Comparison of ENCODE assay signal across 18 mouse cellular contexts in the genomic region with DNA sequence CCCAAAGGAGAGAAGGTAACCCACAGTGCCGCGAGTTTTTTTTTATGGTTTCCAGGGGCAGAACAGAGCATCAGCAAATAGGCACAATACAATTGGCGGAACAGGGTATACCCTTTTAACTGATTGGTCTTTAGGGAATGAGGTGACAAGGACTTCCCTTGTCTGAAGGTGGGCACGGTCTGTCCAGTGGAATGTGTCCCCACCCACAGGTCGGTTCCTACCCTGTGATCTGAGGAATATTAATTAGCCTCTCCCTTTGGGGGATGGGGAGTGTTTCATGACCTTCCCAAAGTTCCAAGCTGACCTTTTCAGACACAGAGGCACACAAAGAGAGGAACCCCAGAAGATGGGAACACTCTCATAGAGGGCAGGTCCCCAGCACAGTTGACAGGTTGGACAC. TPM values are rescaled to one million over a fixed set of nuclear protein-coding genes. Genes with fewer than 3 reads are reported as not detected.
DNase-seq lines count a peak whose midpoint lies in the region; TF ChIP-seq lines count a peak whose summit lies in the region.
"Had no signal": no experiment of that assay in that cellular context is flagged by ENCODE, and none has a peak within 500 bp of the region (broad histone marks: within the 10 kb centered on the region; RNA-seq: fewer than 3 reads in every experiment).

No protein-coding gene starts in this region.

- no peak overlapping the region for H3K27ac ChIP-seq in testis, adult 2 months (ENCODE audit: control insufficient read depth, insufficient read depth, low read depth, low read length)
- H3K27ac ChIP-seq in ES-E14 (ENCODE audit: insufficient read depth, low read depth, low read length, poor library complexity, severe bottlenecking), result peak overlapping the region; percentile 82
- peak overlapping the region; percentile 44; the same call in 1 of the 2 replicates for H3K27ac ChIP-seq in limb, embryonic 10.5 days
- H3K27ac ChIP-seq: forebrain, embryonic 13.5 days; gastrocnemius, adult 2 months; heart, embryonic 15.5 days; hindbrain, embryonic 14.5 days; intestine, embryonic 15.5 days had no signal

- H3K9ac ChIP-seq in ES-E14 (ENCODE audit: insufficient read depth, low read depth, low read length, poor library complexity, severe bottlenecking), result 0 out of 2 replicates have a peak overlapping the region, but pooled peaks have one; percentile 43
- H3K9ac ChIP-seq: forebrain, embryonic 13.5 days; forebrain, postnatal 0 days; heart, embryonic 15.5 days; hindbrain, embryonic 14.5 days; intestine, embryonic 15.5 days had no signal

- H3K4me3 ChIP-seq in testis, adult 2 months (ENCODE audit: control insufficient read depth, low read depth, low read length), result peak overlapping the region; percentile 39
- no peak overlapping the region; a peak in 1 of 4 replicates for H3K4me3 ChIP-seq in ES-E14 (ENCODE audit: insufficient read depth in 1 of 2, low read depth in 1 of 2, low read length in 2 of 2, poor library complexity in 1 of 2, severe bottlenecking in 1 of 2)
- H3K4me3 ChIP-seq in limb, embryonic 10.5 days, result no peak overlapping the region
- H3K4me3 ChIP-seq: embryonic facial prominence, embryonic 10.5 days; forebrain, embryonic 13.5 days; gastrocnemius, adult 2 months; heart, embryonic 15.5 days; intestine, embryonic 15.5 days had no signal

- H3K36me3 ChIP-seq in testis, adult 2 months (ENCODE audit: control insufficient read depth, insufficient read depth, low read length), result no peaks in the 10 kb centered on the region
- H3K36me3 ChIP-seq in ES-E14 (ENCODE audit: control insufficient read depth, insufficient read depth, low read length, poor library complexity, severe bottlenecking), result no peaks in the 10 kb centered on the region
- H3K36me3 ChIP-seq in limb, embryonic 10.5 days, result no peaks in the 10 kb centered on the region
- H3K36me3 ChIP-seq: embryonic facial prominence, embryonic 10.5 days; heart, embryonic 15.5 days; intestine, embryonic 15.5 days had no signal

- H3K27me3 ChIP-seq in testis, adult 2 months (ENCODE audit: control insufficient read depth, insufficient read depth, low read length), result no peaks in the 10 kb centered on the region
- no peaks in the 10 kb centered on the region for H3K27me3 ChIP-seq in limb, embryonic 10.5 days (ENCODE audit: low read depth, poor library complexity, severe bottlenecking)
- H3K27me3 ChIP-seq: forebrain, embryonic 13.5 days; heart, embryonic 15.5 days; intestine, embryonic 15.5 days had no signal

- in situ Hi-C loops in ES-E14 (cut with MboI; ENCODE audit: low sequenced_read_pairs in 2 of 2, unreplicated experiment in 2 of 2), result no loop called here

- TF ChIP-seq POLR2A in testis, adult 2 months (IDR thresholded peaks at IDR 0.05; ENCODE audit: control insufficient read depth, low read depth, low read length), result no peak

- 87% methylated on average over 5 of the region's 5 CpGs for WGBS in limb, embryonic 10.5 days

- H3K9me3 ChIP-seq in ES-E14 (ENCODE audit: control insufficient read depth, insufficient read depth, low read depth, low read length), result no peaks in the 10 kb centered on the region
- H3K9me3 ChIP-seq in limb, embryonic 10.5 days (replicated peaks), result no peaks in the 10 kb centered on the region
- H3K9me3 ChIP-seq: embryonic facial prominence, embryonic 10.5 days; forebrain, embryonic 13.5 days; heart, embryonic 15.5 days; intestine, embryonic 15.5 days had no signal

- H3K4me1 ChIP-seq in testis, adult 2 months (ENCODE audit: control insufficient read depth, insufficient read depth, low read length), result peaks cover 3% of the 10 kb centered on the region; the same call in 1 of the 2 replicates
- H3K4me1 ChIP-seq in ES-E14 (ENCODE audit: control insufficient read depth in 2 of 2, insufficient read depth in 2 of 2, low read length in 2 of 2, poor library complexity in 1 of 2), result peaks cover 13 to 17% of the 10 kb centered on the region in 2 experiments
- peaks cover 44% of the 10 kb centered on the region for H3K4me1 ChIP-seq in limb, embryonic 10.5 days
- H3K4me1 ChIP-seq: forebrain, embryonic 13.5 days had no signal

- DNase-seq in testis, postnatal 10 days (ENCODE audit: low spot score), result no peak
- DNase-seq in ES-E14 (ENCODE audit: low read depth, low spot score), result peak; percentile 62
- no peak for DNase-seq in limb, embryonic 10.5 days (ENCODE audit: low spot score)
- no peak for DNase-seq in cerebellum, adult 9-11 months
- DNase-seq in left cerebral cortex, adult 9 months (ENCODE audit: low spot score in 2 of 2), result no peak
- DNase-seq: adrenal gland, adult 2 months; adrenal gland, postnatal 25 days; cerebellum, adult 18-20 months; cerebellum, postnatal 10 days; forebrain, postnatal 0 days; gastrocnemius, adult 2 months; heart, postnatal 14 days had no signal

- no peak for TF ChIP-seq CTCF in testis, adult 2 months (IDR thresholded peaks at IDR 0.05; ENCODE audit: control insufficient read depth, insufficient read depth, insufficient replicate concordance, low read depth, low read length)

TF ChIP-seq in ES-E14, 5 proteins besides CTCF, POLR2A, EP300 and RAD21:
- TF ChIP-seq ZC3H11A (IDR thresholded peaks at IDR 0.05; ENCODE audit: borderline replicate concordance, low read depth, low read length) (no peak), CHD2 (IDR thresholded peaks at IDR 0.05; ENCODE audit: low read depth, low read length) (peak; percentile 60; the same call in 1 of the 2 replicates), ZNF384 (IDR thresholded peaks at IDR 0.05; ENCODE audit: low read depth, low read length) (peak; percentile 63)

RNA-seq across cellular contexts. Expression of gene Il6st, which starts 51.0 kb away (rescaled TPM):
- polyA plus RNA-seq in testis, adult 2 months (2012; rRNA removed), result 3.9 and 4.0 TPM in 2 replicates
- 55.2 and 89.2 TPM in 2 replicates for total RNA-seq in ES-E14 (2012; rRNA removed)
- polyA plus RNA-seq in limb, embryonic 10.5 days (2016; fragmentation: Nextera tagmentation; extraction: Ambion mirVana), result 16.1 and 21.3 TPM in 2 replicates
